Mouse (Mus musculus) mouse trophoblast stem cell (cell line): Measurements from ENCODE around the gene Fmnl1.

ENCODE experiments used
- in situ Hi-C, 2 experiments: fragments of 300-500 bp; cut with MseI, MboI; formaldehyde crosslinking; loops; 2 replicates in 1 of 2; 3 replicates in 1 of 2; pipeline ENCODE4 v1.15.1; 2025

The Fmnl1 gene

GRCm38 (mm10) chr11:103170494-103171285 lies at the start of gene Fmnl1:
TSS of gene Fmnl1 (plus strand) at chr11:103171107.
- in situ Hi-C loops = loop anchor here in 1 of 2 experiments (10.0 kb wide), 1 partner anchor 154 kb away; no protein-coding TSS in a partner anchor

- in situ Hi-C loops = no loop called here
Observed at GRCm38 (mm10) chr11:103131701-103132575, 39.0 kb upstream of the Fmnl1 start, which contains the start of gene Hexim2. TSS of gene Hexim2 (plus strand) at chr11:103132429.

- in situ Hi-C loops = no loop called here
Observed at GRCm38 (mm10) chr11:103132576-103133455, 38.1 kb upstream of the Fmnl1 start.

- in situ Hi-C loops = no loop called here
Observed at GRCm38 (mm10) chr11:103133456-103134185, 37.3 kb upstream of the Fmnl1 start.

- in situ Hi-C loops = no loop called here
Observed at GRCm38 (mm10) chr11:103134221-103134620, 36.7 kb upstream of the Fmnl1 start.

- in situ Hi-C loops = no loop called here
Observed at GRCm38 (mm10) chr11:103136039-103136577, 34.8 kb upstream of the Fmnl1 start.

- in situ Hi-C loops = no loop called here
Observed at GRCm38 (mm10) chr11:103139951-103140762, 30.8 kb upstream of the Fmnl1 start.

- in situ Hi-C loops = no loop called here
Observed at GRCm38 (mm10) chr11:103140763-103141100, 30.2 kb upstream of the Fmnl1 start.

GRCm38 (mm10) chr11:103141101-103141943 lies 29.6 kb upstream of the Fmnl1 start:
- in situ Hi-C loops = no loop called here

- in situ Hi-C loops = no loop called here
Observed at GRCm38 (mm10) chr11:103141944-103142255, 29.0 kb upstream of the Fmnl1 start.

- in situ Hi-C loops = no loop called here
Observed at GRCm38 (mm10) chr11:103142441-103143182, 28.3 kb upstream of the Fmnl1 start.

GRCm38 (mm10) chr11:103144309-103145285 lies 26.3 kb upstream of the Fmnl1 start:
- in situ Hi-C loops = no loop called here

GRCm38 (mm10) chr11:103146386-103146785 lies 24.5 kb upstream of the Fmnl1 start:
- in situ Hi-C loops = no loop called here

- in situ Hi-C loops = no loop called here
Observed at GRCm38 (mm10) chr11:103147766-103148165, 23.1 kb upstream of the Fmnl1 start.

GRCm38 (mm10) chr11:103149771-103150170 lies 21.1 kb upstream of the Fmnl1 start:
- in situ Hi-C loops = no loop called here

GRCm38 (mm10) chr11:103158621-103159478 lies 12.1 kb upstream of the Fmnl1 start:
- in situ Hi-C loops = loop anchor here (5.0 kb wide), 1 partner anchor 57 kb away; the partner anchor contains the start of genes Acbd4 (in 2 of the 2) and Plcd3 (in 2 of the 2)
